In genomic region chr9:52047821-52048649, GRCm38 (mm10) we compare ENCODE assay signal across 8 mouse cellular contexts. TPM values are rescaled to one million over a fixed set of nuclear protein-coding genes. Genes with fewer than 3 reads are reported as not detected.
DNase-seq lines count a peak whose midpoint lies in the region; ATAC-seq lines count a peak whose summit lies in the region.

No protein-coding gene starts in this region.

- peak overlapping the region; percentile 64 for H3K4me2 ChIP-seq in hindbrain, embryonic 12.5 days (replicated peaks)

- peak overlapping the region; percentile 99 for H3K27ac ChIP-seq in hindbrain, embryonic 12.5 days

- H3K4me3 ChIP-seq in hindbrain, embryonic 12.5 days = peak overlapping the region; percentile 92

- DNase-seq in NIH3T3 (ENCODE audit: low read depth) = peak; percentile 92
- DNase-seq in cerebellum, adult 9-11 months = peak; percentile 78
- DNase-seq in frontal cortex, postnatal 10 days (ENCODE audit: low spot score in 2 of 2) = peak; percentile 64 to 78
- DNase-seq in layer of hippocampus, postnatal 36 days = peak; percentile 80 to 81
- peak; percentile 83 for DNase-seq in lung, postnatal 25 days (ENCODE audit: low spot score)
- peak; percentile 56 for DNase-seq in retina, adult 2 months (ENCODE audit: low read depth, low spot score)
- peak; percentile 89 for DNase-seq in thymus, postnatal 25 days

- peak overlapping the region; percentile 98 for H3K9ac ChIP-seq in hindbrain, embryonic 12.5 days

- H3K27me3 ChIP-seq in hindbrain, embryonic 12.5 days = no peaks in the 10 kb centered on the region

- under 1% methylated on average over 107 of the region's 118 CpGs for WGBS in hindbrain, embryonic 12.5 days

- no peaks in the 10 kb centered on the region for H3K9me3 ChIP-seq in hindbrain, embryonic 12.5 days (replicated peaks)

- no peaks in the 10 kb centered on the region for H3K36me3 ChIP-seq in hindbrain, embryonic 12.5 days

- peaks cover 25% of the 10 kb centered on the region for H3K4me1 ChIP-seq in hindbrain, embryonic 12.5 days

- peak; percentile 92 for ATAC-seq in hindbrain, embryonic 12.5 days (ENCODE audit: low FRiP score)

RNA-seq across cellular contexts. Expression of gene Rdx, which starts 1.1 kb away (rescaled TPM):
- 148 and 155 TPM in 2 replicates for polyA plus RNA-seq in hindbrain, embryonic 12.5 days (2016; fragmentation: Nextera tagmentation; extraction: Ambion mirVana)
- total RNA-seq in layer of hippocampus, postnatal 36 days (2021) = 10 to 100 TPM; 55.9 to 57.2 TPM

Comparison
In these comparisons a context has a peak if more than half of its experiments do, and no peak if none do; other contexts are left out.
1. Peak in every context shown above with its lines: DNase-seq, ATAC-seq, H3K4me3 ChIP-seq and H3K27ac ChIP-seq.